Mouse (Mus musculus) cerebellum, adult 18-20 months (tissue): ENCODE measurements at regions not wholly inside any gene's neighbourhood (a gene's known extent, or its start where the extent isn't known, plus 50 kb on each side); places are given as distances from the start of the nearest gene placed in this dataset.

ENCODE experiments used
- DNase-seq, 2 experiments: peaks; one replicate each; pipeline ENCODE4 v3.0.0; 2021

DNA sequence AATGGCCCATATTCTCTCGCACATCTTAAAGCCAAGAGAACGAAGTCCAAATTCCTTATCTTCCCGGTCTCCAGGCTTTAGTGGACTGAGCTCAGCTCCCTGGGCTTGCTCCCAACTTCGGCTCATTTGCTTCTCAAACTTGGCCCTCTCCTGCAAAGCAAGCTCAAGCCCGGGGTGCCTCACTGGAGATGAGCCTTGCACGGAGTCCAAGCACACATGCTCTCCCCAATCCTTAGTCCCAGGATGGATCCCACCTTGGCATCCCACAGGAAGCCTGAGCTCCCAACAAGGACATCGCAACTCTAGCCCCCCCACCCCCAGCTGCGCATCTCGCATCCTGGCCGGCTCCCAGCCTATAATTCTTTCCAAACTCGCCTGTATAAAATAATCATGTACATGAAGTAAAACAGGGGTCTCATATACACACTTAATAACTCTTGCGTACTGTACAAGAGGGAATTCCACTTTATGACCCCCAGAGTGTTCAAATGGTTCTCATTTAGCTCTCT is 242.9 kb upstream of the Tbx3 start:
- DNase-seq: no peak

GRCm38 (mm10) chr5:119431271-119431756 is 239.2 kb upstream of the Tbx3 start:
- DNase-seq: no peak

- DNase-seq: no peak
Observed at GRCm38 (mm10) chr5:119434572-119434971, 235.9 kb upstream of the Tbx3 start.

GRCm38 (mm10) chr5:119448494-119448893 is 222.0 kb upstream of the Tbx3 start:
- DNase-seq: no peak

- no peak for DNase-seq
Observed at GRCm38 (mm10) chr5:119449166-119449565, 221.3 kb upstream of the Tbx3 start.

DNA sequence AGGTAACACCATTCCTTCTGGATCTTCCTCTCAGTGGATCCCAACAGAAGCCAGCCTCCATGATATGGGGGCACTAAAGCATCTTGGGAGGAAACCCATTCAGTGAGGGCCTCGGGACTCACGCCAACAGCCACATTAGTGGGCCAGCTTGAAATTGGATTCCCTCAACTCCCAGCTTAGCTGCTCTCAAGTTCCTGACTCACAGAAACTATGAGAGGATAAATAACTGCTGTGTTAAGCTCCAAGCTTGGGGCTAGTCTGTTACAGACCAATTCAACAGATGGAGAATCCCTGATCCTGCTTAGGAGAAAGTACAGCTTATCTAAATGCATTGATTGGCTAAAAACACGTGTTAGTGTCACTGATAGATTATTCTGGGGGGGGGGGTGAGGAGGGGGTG is 210.7 kb upstream of the Tbx3 start:
- no peak for DNase-seq

GRCm38 (mm10) chr5:119462659-119463530 is 207.6 kb upstream of the Tbx3 start:
- no peak for DNase-seq

DNA sequence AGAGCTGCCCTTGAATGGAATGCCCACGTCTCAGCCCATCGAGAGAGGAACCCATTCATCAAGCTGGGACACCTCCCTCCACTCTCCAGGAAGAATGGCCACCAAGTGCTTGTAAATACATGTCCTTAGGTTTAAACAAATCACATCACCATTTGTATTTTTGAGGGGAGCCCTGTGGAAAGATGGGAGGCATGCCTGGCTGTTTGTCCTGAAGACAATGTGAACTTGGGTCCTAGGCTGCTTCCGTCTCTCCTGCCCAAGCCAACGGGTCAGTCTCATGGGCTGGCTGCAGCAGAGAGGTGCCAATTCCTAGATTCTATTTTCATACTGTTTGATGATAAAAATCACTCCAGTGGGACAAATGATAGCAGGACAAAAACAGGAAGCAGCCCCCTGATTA is 205.9 kb upstream of the Tbx3 start:
- DNase-seq: no peak

- peak; percentile 2 for DNase-seq
Observed at GRCm38 (mm10) chr5:119467346-119468085, 203.0 kb upstream of the Tbx3 start.

DNA sequence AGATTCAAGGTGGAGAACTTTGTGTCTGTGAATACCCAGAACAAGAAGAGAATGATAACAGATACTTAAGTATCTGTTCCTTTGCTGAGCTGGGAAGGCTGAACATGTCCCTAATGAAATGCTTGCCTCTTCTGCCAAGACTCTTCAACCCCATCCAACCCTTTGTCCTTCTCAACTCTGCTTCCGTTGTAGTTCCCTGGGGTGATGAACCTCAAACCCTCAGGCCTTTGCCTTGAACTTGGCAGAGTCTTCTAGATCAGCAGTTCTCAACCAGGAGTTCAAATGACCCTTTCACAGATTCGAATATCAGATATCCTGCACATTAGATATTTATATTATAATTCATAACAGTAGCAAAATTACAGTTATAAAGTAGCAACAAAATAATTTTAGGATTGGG is 192.5 kb upstream of the Tbx3 start:
- no peak for DNase-seq

GRCm38 (mm10) chr5:119478331-119478730 is 192.1 kb upstream of the Tbx3 start:
- no peak for DNase-seq

DNA sequence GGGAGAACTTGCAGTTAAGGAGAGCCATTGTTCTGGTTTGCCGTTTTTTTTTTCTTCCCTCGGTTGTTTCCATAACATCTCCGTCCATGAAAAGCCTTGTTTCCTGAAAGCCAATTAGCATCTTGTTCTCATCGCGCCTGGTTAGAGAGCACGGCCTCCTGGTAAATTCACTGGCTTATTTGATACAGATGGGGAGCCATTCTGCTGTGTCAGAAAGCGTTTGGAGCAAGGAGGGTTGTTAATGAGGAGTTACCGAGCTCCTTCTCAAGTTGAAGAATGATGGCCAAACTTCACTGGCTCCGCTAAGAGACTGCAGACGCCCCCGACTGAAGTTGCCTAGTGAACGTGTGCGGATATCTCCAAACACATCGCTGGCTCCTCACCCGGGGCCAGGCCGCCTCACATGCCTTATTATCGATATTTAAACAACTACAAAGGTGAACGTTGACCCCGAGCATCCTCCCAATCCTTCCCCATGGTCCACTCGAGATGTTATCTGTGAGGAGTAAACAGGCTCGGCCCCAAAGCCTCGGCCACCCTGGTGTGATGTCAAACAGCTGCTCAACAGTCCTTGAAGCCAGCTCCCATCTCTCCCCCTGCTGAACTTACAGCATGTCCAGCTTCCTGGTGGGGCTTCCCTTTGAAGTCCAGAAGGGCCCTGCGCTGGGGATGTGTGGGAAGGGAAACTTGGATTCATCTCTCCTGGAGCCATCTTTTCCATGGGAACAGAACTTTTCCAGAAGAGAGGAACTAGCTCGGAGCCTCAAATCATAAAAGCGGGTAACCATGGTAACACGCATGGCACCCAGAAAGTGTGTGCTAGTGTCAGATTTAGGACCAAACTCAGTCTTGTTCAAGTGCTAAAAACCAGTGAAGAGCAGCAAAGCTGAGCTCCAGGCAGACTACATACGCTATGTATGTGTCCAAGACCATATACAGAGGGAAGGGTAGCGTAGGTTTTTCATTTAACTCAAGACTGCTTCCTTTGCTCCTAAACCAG is 190.0 kb upstream of the Tbx3 start:
- DNase-seq: no peak

- DNase-seq: no peak
Observed at GRCm38 (mm10) chr5:119483706-119484105, 186.8 kb upstream of the Tbx3 start.

DNA sequence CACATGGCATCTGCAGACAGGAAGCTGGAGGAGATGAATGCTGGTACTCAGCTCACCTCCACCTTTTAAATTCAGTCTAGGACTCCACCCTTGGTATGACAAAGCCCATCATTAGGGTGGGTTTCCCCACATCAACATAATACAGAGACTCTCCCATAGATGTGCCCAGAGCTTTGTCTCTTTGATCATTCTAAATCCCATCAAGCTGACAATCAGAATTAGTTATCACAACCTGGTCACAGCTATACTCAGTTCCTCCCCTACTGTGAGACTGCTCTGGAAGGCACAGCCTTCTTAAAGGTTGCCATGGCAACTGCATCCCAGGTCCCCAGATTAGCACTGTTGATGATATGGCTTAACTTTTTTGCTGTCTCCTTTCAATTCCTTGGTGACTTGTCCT is 184.3 kb upstream of the Tbx3 start:
- no peak for DNase-seq

GRCm38 (mm10) chr5:119487184-119487583 is 183.3 kb upstream of the Tbx3 start:
- DNase-seq: no peak

DNA sequence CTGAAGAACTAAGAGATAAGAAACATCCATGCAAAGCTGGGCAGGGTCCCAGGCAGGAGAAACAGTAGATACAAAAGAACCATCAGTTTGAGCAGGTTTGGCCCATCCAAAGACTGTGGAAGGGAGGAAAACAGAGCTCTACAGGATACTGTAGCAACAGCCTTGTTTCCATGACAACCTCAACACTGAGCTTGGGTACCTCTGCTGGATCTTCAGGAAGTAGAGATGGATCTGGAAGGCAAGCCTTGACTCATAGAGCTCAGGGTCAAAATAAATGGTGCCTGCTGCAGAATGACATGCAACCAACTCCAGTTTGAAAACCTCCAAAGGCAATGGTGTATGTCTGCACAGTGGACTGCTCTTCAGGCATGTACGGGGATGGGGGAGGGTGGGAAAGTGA is 173.0 kb upstream of the Tbx3 start:
- DNase-seq: no peak

DNA sequence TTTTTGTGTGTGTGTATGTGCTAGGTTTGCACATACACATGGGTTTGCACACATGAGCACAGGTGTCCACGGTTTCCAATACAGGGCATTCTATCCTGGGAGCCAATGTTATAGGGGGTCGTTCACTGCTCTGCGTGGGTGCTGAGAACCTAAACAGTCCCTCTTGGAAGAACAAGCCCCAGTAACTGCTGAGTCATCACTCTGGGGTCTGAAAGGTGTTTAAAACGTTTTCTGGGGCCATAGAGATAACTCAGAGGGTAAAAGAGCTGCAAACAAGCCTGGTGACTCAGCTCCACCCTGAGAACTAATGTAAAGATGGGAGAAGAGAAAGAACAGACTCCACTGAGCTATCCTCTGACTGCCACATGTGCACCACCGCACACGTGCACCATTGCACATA is 172.0 kb upstream of the Tbx3 start:
- DNase-seq: no peak

- no peak for DNase-seq
Observed at GRCm38 (mm10) chr5:119507709-119508108, 162.8 kb upstream of the Tbx3 start.

GRCm38 (mm10) chr5:119518506-119519252 is 151.8 kb upstream of the Tbx3 start:
- DNase-seq: no peak

DNA sequence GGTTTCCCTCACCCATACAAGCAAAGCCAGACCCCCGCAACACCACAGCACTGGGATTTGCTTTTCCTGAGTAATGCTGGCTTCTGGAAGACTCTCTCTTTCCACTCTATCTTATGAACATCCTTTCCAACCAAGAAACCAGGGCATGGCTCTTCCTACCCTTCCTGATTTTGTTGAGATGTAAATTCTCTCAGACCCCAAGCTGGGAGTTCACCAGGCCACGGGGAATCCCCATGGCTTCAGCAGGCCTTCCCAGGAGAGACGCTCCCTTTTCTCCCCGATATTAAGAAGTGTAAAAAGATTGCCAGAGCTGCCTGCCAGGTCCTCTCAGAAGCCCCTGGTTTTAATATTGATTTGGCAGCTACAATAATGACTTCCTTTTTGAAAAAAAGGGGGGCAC is 146.3 kb upstream of the Tbx3 start:
- no peak for DNase-seq

GRCm38 (mm10) chr5:119525960-119526359 is 144.5 kb upstream of the Tbx3 start:
- DNase-seq: no peak

DNA sequence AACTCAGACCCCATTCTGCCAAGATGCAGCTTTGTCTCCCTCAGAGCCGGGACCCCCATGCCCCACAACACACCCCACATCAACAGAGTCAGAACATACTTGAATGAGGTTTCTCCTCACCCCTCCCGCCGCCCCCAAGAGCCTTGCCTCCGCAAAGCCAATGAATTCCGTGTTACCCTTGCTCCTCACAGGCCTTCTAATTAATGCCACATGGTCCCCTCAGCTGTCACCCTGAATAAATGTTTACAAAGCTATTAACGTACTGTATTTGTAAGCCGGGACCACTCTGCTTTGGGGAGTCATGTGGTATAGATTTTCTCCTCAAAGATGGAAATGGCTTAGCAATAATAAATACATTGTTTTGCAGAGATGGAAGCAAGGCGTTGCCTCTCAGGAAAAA is 140.5 kb upstream of the Tbx3 start:
- DNase-seq: no peak
